Mouse (Mus musculus): ENCODE results near the gene Ccdc50. TPM values are rescaled to one million over a fixed set of nuclear protein-coding genes. Genes with fewer than 3 reads are reported as not detected.
A peak's percentile ranks its signal among the peaks of the same experiment; 100 is the strongest.

The Ccdc50 gene
- polyA plus RNA-seq, 1 experiment from 2014 or later = 18.9 TPM

- Histone ChIP-seq H3K36me3 (ENCODE audit: control insufficient read depth, insufficient read depth) (peaks cover 28% of the 10 kb centered on the region), H3K27me3 (replicated peaks; ENCODE audit: control insufficient read depth, insufficient read depth, low read length) (no peaks in the 10 kb centered on the region), H3K4me1 (replicated peaks; ENCODE audit: control insufficient read depth, insufficient read depth, low read length) (no peaks in the 10 kb centered on the region), H3K9me3 (ENCODE audit: control insufficient read depth) (no peaks in the 10 kb centered on the region), H3K27ac (ENCODE audit: low read depth, low read length) (no peak overlapping the region), H3K4me2 (replicated peaks; ENCODE audit: low read depth) (no peak overlapping the region), H3K4me3 (ENCODE audit: low read depth, low read length) (no peak overlapping the region), H3K9ac (ENCODE audit: low read depth, low read length) (no peak overlapping the region)
- no peak for ATAC-seq
- WGBS = 87% methylated on average over 3 of the region's 3 CpGs
- peak; percentile 55 for TF ChIP-seq CTCF (IDR thresholded peaks at IDR 0.05; ENCODE audit: low read depth)
Observed at GRCm38 (mm10) chr16:27443941-27444340, 55.3 kb downstream of the Ccdc50 start.

GRCm38 (mm10) chr16:27449360-27449759 lies 60.7 kb downstream of the Ccdc50 start:
- WGBS = 61% methylated on average over 5 of the region's 5 CpGs
- H3K4me1 ChIP-seq (replicated peaks; ENCODE audit: control insufficient read depth, insufficient read depth, low read length) = no peaks in the 10 kb centered on the region
- peaks cover 19% of the 10 kb centered on the region; the same call in 1 of the 2 replicates for H3K36me3 ChIP-seq (ENCODE audit: control insufficient read depth, insufficient read depth)
- peak overlapping the region; percentile 31 for H3K27ac ChIP-seq (ENCODE audit: low read depth, low read length)
- TF ChIP-seq CTCF (IDR thresholded peaks at IDR 0.05; ENCODE audit: low read depth) = no peak
- no peak overlapping the region for H3K4me3 ChIP-seq (ENCODE audit: low read depth, low read length)
- no peaks in the 10 kb centered on the region for H3K27me3 ChIP-seq (replicated peaks; ENCODE audit: control insufficient read depth, insufficient read depth, low read length)
- no peak overlapping the region for H3K9ac ChIP-seq (ENCODE audit: low read depth, low read length)
- no peaks in the 10 kb centered on the region for H3K9me3 ChIP-seq (ENCODE audit: control insufficient read depth)
- no peak overlapping the region for H3K4me2 ChIP-seq (replicated peaks; ENCODE audit: low read depth)
- ATAC-seq = peak; percentile 89

- H3K4me3 ChIP-seq (ENCODE audit: low read depth, low read length) = no peak overlapping the region
- no peaks in the 10 kb centered on the region for H3K27me3 ChIP-seq (replicated peaks; ENCODE audit: control insufficient read depth, insufficient read depth, low read length)
- no peak overlapping the region for H3K9ac ChIP-seq (ENCODE audit: low read depth, low read length)
- ATAC-seq = no peak
- no peak overlapping the region for H3K27ac ChIP-seq (ENCODE audit: low read depth, low read length)
- WGBS = 96% methylated on average over 2 of the region's 2 CpGs
- TF ChIP-seq CTCF (IDR thresholded peaks at IDR 0.05; ENCODE audit: low read depth) = no peak
- H3K9me3 ChIP-seq (ENCODE audit: control insufficient read depth) = no peaks in the 10 kb centered on the region
- H3K36me3 ChIP-seq (ENCODE audit: control insufficient read depth, insufficient read depth) = peaks cover 19% of the 10 kb centered on the region; the same call in 1 of the 2 replicates
- H3K4me2 ChIP-seq (replicated peaks; ENCODE audit: low read depth) = no peak overlapping the region
- no peaks in the 10 kb centered on the region for H3K4me1 ChIP-seq (replicated peaks; ENCODE audit: control insufficient read depth, insufficient read depth, low read length)
Observed at GRCm38 (mm10) chr16:27450655-27451054, 62.0 kb downstream of the Ccdc50 start.

- no peak for ATAC-seq
- 78% methylated on average over 3 of the region's 3 CpGs for WGBS
- H3K36me3 ChIP-seq (ENCODE audit: control insufficient read depth, insufficient read depth) = 0 out of 2 replicates have a peak, but pooled peaks cover 6% of the 10 kb centered on the region
- no peak overlapping the region for H3K27ac ChIP-seq (ENCODE audit: low read depth, low read length)
- no peak overlapping the region for H3K4me3 ChIP-seq (ENCODE audit: low read depth, low read length)
- no peaks in the 10 kb centered on the region for H3K9me3 ChIP-seq (ENCODE audit: control insufficient read depth)
- no peaks in the 10 kb centered on the region for H3K27me3 ChIP-seq (replicated peaks; ENCODE audit: control insufficient read depth, insufficient read depth, low read length)
- no peak overlapping the region for H3K9ac ChIP-seq (ENCODE audit: low read depth, low read length)
- H3K4me1 ChIP-seq (replicated peaks; ENCODE audit: control insufficient read depth, insufficient read depth, low read length) = no peaks in the 10 kb centered on the region
- no peak overlapping the region for H3K4me2 ChIP-seq (replicated peaks; ENCODE audit: low read depth)
- no peak for TF ChIP-seq CTCF (IDR thresholded peaks at IDR 0.05; ENCODE audit: low read depth)
Observed at GRCm38 (mm10) chr16:27453396-27453795, 64.7 kb downstream of the Ccdc50 start.

GRCm38 (mm10) chr16:27453823-27454222 lies 65.2 kb downstream of the Ccdc50 start:
- WGBS = 80% methylated on average over 2 of the region's 2 CpGs
- no peak for ATAC-seq
- no peak overlapping the region for H3K27ac ChIP-seq (ENCODE audit: low read depth, low read length)
- H3K4me1 ChIP-seq (replicated peaks; ENCODE audit: control insufficient read depth, insufficient read depth, low read length) = no peaks in the 10 kb centered on the region
- no peak overlapping the region for H3K4me2 ChIP-seq (replicated peaks; ENCODE audit: low read depth)
- H3K27me3 ChIP-seq (replicated peaks; ENCODE audit: control insufficient read depth, insufficient read depth, low read length) = no peaks in the 10 kb centered on the region
- no peaks in the 10 kb centered on the region for H3K9me3 ChIP-seq (ENCODE audit: control insufficient read depth)
- 0 out of 2 replicates have a peak, but pooled peaks cover 6% of the 10 kb centered on the region for H3K36me3 ChIP-seq (ENCODE audit: control insufficient read depth, insufficient read depth)
- TF ChIP-seq CTCF (IDR thresholded peaks at IDR 0.05; ENCODE audit: low read depth) = no peak
- H3K4me3 ChIP-seq (ENCODE audit: low read depth, low read length) = no peak overlapping the region
- H3K9ac ChIP-seq (ENCODE audit: low read depth, low read length) = no peak overlapping the region

- no peak for ATAC-seq
- Histone ChIP-seq H3K27ac (ENCODE audit: low read depth, low read length) (no peak overlapping the region), H3K4me3 (ENCODE audit: low read depth, low read length) (no peak overlapping the region), H3K9me3 (ENCODE audit: control insufficient read depth) (no peaks in the 10 kb centered on the region), H3K27me3 (replicated peaks; ENCODE audit: control insufficient read depth, insufficient read depth, low read length) (no peaks in the 10 kb centered on the region), H3K36me3 (ENCODE audit: control insufficient read depth, insufficient read depth) (no peaks in the 10 kb centered on the region), H3K9ac (ENCODE audit: low read depth, low read length) (no peak overlapping the region), H3K4me2 (replicated peaks; ENCODE audit: low read depth) (no peak overlapping the region), H3K4me1 (replicated peaks; ENCODE audit: control insufficient read depth, insufficient read depth, low read length) (no peaks in the 10 kb centered on the region)
- peak; percentile 98 for TF ChIP-seq CTCF (IDR thresholded peaks at IDR 0.05; ENCODE audit: low read depth)
- 17% methylated on average over 4 of the region's 4 CpGs for WGBS
Observed at GRCm38 (mm10) chr16:27457273-27457672, 68.6 kb downstream of the Ccdc50 start.

- Histone ChIP-seq H3K27ac (ENCODE audit: low read depth, low read length) (no peak overlapping the region), H3K4me2 (replicated peaks; ENCODE audit: low read depth) (no peak overlapping the region), H3K27me3 (replicated peaks; ENCODE audit: control insufficient read depth, insufficient read depth, low read length) (no peaks in the 10 kb centered on the region), H3K9ac (ENCODE audit: low read depth, low read length) (no peak overlapping the region), H3K36me3 (ENCODE audit: control insufficient read depth, insufficient read depth) (no peaks in the 10 kb centered on the region), H3K4me3 (ENCODE audit: low read depth, low read length) (no peak overlapping the region), H3K9me3 (ENCODE audit: control insufficient read depth) (no peaks in the 10 kb centered on the region), H3K4me1 (replicated peaks; ENCODE audit: control insufficient read depth, insufficient read depth, low read length) (no peaks in the 10 kb centered on the region)
- WGBS = 21% methylated on average over 5 of the region's 5 CpGs
- peak; percentile 86 for TF ChIP-seq CTCF (IDR thresholded peaks at IDR 0.05; ENCODE audit: low read depth)
- no peak for ATAC-seq
Observed at GRCm38 (mm10) chr16:27468731-27469130, 80.1 kb downstream of the Ccdc50 start.
